Mouse (Mus musculus) kidney, postnatal 10 days (tissue): Measurements from ENCODE around the gene Rps15a.

Source experiments
- DNase-seq: peaks from one replicate; pipeline ENCODE4 v3.0.0; 2021; ENCODE audit warnings: mixed read lengths

Rps15a gene

DNA sequence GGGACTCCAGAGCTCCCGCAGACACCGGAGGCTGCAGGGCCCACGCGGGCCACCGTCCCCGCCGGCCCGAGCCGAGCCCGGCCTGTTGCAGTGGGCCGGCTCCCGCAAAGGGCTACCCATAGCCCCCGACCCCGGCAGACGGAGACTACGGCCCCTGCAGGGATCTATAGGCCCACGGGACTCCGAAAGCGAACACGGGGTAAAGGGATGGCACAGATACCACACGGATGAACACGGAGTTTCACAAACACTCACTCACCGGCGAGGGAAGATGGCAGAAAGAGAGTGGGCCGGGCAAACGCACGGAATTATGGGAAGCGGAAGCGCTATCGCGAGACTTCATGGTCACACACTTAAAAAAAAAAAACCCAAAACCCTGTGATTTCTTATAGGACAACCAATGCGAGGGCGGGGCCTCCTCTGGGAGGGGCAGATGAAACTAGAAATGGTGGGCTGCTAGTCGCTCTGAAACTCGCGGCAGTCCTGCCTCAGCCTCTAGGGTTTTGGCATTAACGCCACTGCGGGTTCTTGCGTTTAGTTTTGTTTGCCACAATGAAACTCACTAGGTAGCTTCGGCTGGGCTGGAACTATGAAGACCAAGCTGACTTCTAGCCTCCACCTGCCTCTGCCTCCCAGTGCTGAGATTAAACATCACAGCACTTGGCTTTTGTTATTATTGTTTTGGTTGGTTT, at the start of gene Rps15a:
Rps15a (minus strand) TSS at position 312 of the 692 bp plus-strand sequence.
- peak; percentile 97 for DNase-seq

DNA sequence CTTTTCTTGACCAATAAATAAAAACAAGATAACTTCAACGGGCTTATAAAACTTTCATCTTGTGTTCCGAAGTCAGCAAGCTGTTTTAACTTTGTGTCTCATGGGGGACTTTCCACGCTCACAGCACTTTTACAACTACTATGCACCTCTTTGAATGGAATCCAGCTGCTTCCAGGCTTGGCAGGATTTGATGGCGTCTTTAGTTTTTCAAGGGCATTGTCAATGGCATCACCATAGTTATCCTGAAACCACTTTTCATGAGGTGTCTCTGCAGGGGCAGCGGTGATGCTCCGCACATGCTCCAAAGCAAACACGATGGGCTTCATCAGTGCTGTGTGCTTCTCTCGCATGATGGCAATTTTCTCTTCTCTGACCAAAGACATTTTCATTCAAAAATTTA, 47.0 kb upstream of the Rps15a start:
- DNase-seq = no peak

DNA sequence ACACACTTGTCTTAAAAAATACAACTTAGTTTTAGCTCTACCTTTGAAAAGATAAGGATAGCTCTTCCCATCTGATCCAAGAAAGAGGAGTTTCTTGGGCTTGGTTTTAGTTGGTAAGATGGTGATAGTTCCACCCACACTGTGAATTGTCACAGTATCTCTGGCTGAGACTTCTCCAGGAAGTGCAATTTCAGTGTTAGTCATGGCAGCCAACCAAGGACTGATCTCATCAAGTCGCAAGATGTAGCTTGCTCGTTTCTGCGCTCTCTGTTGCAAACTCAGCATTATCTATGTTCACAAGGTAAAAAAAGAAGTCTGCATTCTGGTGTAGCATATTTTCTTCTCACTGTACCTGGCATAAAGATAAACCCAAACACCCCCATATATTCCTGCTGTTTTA, 44.1 kb upstream of the Rps15a start:
- no peak for DNase-seq

DNA sequence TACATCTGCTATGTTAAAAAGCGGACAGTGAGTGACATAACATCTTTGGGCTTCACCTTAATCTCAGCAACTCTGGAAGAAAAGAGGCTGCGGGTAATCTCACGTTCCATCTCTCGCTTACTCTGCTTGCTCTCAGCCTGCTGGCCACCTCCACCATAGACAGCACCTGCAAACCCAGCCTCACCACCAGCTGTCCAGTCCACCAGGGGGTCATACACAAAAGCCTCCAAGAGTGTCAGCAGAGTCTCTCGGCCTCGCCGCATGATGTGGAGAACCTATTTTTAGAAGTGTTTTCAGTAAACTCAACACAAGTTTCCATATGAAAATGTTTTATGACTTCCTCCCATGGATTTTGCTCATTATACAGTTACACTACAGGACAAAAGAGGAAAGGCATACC, 40.5 kb upstream of the Rps15a start:
- no peak for DNase-seq

DNA sequence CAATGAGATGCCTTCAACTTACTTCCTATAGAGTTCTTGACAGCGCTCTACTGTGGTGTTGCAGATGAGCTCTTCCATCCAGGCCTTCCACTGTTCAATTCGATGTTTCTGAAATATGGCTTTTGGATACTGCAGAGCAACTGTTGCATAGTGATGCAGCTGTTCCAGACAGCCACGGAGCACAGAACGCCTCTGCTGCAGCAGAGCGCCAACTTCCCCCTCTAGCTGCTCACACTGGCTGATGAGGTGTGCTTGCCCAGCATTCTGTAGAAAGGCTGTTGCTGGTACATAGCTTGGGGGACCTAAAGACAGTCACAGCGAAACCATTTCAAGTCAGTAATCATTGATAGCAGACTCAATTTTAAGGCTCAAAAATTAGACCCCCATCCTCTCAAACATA, 38.2 kb upstream of the Rps15a start:
- no peak for DNase-seq

DNA sequence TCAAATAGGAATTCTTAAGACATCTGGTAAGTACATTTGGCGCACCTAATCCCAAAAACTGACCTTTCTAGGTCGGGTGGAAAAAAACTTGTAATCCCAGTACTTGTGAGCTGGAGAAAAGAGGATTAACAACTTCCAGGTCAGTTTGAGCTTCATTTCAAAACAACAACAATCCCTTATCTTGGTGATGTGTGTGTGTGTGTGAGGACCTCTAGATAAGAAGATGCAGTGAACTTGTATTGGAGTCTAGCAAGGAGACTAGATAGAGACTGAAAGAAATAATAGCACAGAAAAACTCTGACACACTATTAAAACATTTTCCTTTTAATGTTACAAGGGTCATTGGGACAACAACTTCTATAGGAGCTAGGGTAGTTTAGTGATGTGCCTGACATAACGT, 27.6 kb upstream of the Rps15a start:
- DNase-seq = no peak

DNA sequence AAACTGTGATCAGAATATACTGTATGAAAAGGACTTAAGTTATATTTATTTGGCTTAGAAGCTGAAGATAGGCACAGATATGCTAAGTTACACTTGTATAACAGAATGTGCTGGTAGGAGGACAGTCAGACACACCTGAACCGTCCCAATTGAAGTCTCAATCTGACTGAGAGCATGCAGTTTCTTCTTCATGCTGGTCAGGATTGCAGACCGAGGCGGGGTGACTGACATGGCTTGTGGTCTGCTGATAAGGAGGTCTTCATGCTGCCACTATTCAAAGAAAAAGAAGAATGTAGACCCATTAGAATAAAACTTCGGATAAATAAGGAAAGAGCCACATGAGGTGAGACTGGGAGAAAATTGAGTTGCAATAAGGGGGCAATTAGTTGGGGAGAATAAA, 27.1 kb upstream of the Rps15a start:
- DNase-seq = no peak

DNA sequence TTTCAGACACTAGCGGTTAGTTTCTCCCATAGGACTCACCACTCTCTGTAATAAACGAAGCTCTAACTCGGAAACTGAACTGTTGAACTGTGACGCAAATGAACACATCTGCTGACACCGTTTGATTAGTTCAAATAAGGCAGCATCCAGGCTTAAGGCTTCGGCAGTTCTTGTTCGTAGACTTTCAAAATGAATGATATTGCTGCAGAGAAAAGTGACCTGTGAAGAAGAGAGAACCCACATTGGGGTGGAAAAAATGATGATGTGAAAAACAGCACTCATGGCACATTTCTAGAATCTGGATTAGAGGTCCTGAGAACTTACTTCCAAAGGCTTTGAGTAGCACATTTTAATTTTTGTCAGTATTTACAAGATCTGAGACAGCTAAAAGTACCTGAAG, 25.3 kb upstream of the Rps15a start:
- no peak for DNase-seq

DNA sequence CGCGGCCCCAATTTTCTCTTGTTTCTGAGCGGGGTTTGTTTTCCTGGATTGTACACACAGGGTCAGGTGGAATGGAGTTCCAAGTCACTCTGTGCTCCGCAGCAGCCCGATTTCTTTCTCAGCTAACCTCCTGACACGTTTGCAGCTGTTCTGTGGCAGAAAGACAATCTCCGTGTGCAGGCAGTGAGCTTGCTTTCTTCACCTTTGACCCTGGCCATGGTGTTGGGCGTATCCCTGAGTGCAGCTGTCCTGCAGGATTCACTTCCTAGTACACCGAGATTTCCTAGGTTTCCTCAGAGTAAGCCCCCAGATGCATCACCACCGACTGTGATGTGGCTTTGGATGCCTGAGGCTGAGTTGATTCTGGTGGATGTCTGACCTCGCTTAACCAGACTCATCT, 19.1 kb upstream of the Rps15a start:
- no peak for DNase-seq

DNA sequence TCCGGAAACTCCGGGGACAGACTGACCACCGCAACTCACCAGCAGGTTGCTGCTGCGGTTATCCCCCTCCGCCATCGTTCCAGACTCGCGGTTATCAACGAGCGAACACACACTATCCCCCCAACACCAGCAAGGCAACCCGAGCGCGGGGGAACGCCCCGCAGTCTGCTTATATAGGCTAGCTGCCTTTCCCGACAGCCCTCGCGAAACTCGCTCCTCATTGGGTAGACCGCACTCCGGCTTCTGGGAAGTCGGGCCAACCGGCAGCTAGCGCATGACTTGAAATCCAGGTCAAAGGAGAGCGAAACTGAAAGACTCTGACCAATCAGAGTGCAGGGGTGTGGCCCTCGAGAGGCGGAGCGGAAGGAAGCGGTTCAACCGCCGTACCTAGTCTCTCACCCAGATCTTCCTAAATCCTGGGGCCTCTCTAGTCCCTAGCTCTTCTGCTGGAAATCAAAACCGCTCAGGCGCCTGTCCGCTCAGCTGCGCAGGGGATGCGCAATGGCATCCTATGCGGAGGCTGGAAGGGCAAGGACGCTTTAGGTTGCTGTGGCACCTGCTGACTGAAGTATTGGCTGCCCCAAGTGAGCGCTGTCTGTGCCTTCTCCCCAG, 13.5 kb upstream of the Rps15a start, which contains the start of gene Arl6ip1:
Arl6ip1 (minus strand) TSS at position 233 of the 612 bp plus-strand sequence.
- DNase-seq = peak; percentile 97

DNA sequence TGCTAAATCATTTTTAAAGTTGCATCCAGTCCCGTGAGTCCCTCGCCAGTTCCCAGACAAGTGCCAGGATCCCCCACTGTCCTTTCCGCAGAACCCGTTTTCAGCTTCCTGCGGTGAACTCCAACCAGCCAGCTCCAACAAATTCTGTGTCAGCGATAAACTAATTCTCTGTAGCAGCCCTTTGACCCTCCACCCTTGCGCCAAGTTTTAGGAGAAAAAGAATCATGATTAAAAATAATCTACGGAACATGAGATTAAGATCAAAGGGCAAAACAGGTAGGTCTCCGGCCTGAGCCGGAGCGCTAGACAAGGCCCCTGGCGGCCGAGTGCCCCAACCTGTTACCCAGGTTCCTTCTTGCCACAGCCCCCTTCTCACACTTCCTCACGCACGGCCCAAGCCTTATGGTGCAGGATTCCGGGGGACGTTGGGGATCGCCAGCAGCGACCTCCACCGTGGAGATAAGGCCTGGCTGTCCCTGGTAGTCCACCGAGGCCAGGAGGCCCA, 13.0 kb upstream of the Rps15a start:
- no peak for DNase-seq

DNA sequence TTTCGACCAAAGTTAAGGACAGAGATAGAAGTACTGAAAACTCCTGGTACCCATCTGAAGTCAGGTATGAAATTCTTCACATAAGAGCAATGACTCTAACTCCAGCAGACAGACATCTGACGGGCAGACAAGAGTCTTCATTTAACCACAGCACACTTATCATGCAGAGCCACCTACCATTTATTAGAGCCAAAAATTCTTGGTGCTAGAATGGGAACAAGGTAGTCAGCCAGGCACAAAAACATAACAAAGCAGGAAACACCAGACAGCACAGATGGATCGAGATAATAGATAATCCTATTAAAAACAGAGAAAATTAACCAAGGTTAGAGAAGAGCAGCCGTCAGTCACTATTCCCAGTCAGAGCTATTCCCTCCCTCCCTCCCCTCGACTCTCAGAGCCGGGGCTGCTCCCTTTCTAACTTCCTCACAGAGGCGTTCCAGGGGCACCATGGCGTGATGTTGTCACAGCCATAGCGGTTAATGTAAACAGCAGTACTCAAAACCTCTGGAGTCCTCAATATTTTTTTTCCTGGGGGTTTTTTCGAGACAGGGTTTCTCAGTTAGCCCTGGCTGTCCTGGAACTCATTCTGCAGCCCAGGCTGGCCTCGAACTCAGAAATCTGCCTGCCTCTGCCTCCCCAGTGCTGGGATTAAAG, 10.4 kb upstream of the Rps15a start:
- DNase-seq = no peak

DNA sequence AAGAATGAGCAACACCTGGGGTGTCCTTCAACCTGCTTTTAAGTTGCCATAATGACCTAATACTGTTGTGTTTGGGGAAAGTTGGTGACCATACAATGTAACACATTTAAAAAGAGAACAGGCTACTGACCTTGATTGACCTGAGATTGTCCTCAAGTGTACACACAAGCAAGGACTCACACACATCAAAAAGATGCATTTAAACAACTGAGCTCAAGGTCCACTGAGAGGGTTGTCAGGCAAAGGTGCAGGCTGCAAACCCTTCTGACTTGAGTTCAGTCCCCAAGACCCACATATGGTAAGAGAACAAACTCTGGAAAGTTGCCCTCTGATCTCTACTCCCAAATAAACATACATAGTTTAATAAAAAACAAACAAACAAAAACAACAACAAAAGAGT, 9.7 kb upstream of the Rps15a start:
- no peak for DNase-seq

DNA sequence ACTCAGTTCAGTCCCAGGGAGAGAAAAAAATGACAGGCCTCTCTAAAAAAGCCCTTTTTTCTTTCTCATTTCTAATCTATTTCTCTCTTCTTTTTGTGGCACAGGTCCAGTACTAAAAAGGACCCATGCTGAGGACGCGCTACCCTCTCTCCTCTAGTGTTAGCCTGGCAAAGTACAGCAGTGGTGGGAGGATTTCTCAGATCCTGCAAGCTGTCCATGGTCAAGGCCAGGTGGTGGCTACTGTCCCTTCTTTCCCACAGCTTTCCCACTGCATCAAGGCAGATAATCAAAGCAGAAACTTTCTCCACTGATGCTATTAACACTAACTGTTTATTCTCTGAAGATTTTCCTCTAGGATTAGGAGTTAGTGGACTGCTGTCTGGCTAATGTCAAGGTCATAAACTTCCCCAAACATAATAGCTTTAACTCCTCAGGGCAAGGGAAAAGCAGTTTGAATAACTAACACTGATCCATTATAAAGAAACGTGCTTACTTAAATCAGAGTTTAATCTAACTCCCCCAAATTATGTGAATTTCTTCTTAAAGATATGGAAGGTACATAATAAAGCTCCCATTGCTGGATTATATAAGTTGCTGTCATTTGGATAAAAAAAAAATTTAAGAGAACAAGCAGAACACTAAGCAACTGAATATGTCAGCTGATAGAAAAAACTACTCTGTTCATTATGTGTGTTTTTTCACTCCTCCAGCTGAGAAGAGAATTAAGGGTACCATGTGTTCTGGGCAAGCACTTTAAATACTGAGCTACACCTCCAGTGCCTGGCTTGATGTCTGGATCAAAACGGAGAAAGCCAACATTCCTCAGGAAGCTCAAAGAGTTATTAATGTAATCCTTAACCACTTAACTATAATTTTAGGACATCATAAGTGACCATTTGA, 7.8 kb upstream of the Rps15a start:
- DNase-seq = no peak

DNA sequence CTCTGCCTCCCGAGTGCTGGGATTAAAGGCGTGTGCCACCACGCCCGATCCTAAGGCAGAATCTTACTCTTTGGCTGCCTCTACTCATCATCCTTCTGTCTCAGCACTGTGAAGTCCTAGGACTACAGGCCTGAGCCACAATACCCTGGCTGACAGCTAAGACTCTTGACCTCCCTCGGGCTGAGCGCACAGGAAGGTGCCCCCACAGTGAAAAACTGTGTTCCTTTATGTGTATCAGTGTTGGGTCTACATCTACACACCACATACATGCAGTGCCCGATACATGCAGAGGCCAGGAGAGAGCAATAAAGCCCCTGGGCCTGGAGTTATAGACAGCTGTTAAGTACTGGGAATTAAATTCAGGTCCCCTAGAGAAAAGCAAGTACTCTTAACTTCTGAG, 6.2 kb upstream of the Rps15a start:
- DNase-seq = no peak

DNA sequence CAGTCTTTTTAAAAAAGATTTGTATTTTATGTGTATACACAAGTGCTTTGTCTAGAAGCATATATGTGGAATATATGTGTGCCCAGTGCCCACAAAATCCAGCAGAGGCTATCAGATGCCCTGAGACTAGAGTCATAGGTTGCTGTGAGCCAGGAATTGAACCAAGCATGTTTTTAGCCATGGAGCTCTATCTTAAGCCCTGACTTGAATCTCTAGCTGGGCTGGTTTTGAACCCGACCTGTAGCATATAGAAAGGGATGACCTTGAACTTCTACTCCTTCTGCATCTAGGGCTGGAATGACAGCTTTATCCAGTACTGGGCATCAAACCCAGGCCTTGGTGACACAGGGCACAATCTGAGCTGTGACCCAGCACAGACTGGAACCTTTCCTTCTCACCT, 4.7 kb upstream of the Rps15a start:
- no peak for DNase-seq

DNA sequence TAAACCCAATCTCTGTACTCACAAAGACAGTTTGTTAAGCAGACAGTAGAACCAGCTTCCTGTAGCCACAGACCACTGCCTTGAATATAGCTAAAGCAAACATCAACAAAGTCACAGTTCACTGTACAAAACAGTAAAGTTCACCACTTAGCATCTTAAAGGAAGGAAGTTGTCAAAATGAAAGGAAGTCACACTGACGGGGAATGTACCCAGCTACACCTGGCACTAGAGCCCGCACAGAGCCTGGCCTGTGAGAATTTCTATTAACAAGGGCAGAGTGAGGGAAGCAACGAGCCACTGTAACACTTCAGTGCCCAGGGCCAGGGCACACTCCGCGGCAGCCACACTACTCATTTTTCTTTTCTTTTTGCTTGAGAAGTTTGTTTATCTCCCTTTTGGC, 4.0 kb upstream of the Rps15a start:
- peak; percentile 33 for DNase-seq

DNA sequence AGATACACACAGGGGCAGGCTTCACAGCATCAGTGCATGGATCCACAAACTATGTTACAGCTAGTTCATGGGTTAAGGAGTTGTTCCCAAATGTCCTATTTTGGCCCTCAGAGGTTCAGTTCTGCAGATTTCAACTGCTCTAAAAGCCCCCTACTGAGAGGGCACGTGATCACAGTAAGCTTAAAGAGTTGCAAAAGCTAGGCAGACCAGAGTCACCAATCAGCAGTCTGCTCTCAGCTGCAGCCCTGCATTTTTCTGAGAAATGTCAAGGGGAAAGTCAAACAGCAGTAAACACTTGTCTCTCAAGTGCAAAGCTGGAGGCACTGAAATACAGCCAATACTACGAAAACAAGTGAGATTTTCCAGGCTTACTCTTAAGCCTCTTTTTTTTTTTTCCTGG, 3.2 kb upstream of the Rps15a start:
- peak; percentile 49 for DNase-seq

DNA sequence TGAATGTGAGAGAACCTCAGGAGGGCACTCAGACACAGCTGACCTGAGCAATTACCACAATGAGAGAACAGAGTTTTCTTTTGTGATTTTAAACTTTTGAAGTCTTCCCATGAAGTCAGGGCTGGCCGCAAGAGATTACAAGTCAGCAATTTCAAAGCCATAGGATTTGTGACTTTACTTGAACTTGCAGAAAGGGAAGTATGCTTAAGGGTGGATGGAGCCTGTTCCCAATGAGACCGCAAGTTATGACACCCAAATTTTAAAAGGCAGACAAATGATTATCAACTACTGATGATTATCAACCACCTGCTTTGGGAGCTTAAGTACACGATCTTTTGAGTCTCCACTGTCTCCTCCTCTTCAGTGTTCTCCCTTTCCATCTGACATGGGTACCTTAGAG, 2.4 kb upstream of the Rps15a start:
- no peak for DNase-seq

DNA sequence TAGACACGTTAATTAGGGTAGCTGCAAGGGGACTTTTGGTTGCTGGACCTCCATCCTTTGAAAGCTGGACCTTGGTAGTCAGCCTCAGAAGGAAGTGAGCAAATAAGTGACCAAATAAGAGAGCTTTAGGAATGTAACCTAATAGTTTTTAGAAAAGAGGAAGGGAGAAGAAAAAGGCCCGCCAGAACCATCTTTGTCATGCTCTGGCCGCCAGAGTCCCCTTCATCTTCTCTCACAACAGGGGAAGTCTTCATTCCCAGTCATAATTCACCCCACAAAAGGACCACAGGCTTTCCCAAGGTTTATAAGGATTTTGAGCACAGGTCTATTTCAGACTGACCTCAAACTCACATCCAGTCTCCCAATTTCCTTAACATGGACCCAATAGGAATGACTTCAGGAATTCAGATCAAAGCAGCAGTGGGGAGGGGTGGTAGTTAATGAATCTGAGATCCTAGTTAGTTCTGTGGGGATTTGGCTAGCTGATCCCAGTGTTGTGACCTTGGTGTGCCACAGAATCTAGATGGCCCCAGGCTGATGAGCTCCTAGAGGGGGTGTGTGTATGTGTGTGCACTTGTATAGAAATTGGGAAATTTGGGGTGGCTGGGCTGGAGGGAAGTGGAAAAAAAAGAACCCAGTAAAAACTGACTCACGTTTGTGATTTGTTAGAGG, 1.7 kb upstream of the Rps15a start:
- no peak for DNase-seq

DNA sequence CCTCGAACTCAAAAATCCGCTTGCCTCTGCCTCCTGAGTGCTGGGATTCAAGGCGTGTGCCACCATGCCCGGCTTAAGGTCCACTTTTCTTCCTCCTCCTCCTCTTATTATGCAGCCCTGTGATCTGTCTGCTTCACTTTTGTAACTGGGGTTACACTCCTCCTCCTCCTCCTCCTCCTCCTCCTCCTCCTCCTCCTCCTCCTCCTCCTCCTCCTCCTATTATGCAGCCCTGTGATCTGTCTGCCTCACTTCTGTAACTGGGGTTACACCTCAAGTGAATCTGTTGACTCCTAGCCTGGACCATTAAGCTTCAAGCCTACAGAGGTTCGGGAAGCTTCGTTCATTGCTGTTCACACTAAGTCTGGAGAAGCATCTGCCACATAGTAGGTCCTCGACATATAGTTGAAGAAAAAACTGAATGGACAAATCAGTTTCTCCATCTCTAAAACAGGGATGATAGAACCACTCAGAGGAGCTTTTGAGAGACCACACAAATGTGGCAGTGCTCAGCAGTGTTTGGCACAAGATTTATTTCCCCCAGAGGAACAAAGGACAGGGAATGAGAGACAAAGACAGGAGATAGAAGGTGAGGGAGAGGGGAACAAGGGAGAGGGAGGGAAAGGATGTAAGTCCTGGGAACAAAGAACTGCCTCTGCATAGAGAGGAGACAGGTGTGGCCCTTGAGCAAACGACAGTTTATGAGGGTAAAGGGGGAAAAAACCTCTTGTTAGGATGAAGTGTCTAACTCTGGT, 975 bp upstream of the Rps15a start:
- DNase-seq = no peak

DNA sequence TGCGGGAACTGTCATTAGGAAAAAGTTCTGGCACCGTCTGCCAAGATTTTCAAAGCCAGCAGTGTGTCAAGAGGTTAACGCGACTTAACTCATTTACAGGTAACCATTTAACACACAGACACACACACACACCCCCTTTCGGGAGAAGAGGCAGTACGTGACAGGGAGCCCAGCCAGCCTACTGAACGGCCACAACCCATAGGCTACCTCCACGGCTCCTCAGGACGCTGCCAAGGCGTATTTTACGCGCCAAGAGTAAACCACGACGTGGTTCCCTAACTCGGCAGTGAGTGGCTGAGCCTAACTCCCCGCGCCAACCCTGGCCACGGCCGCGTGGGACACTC, 483 bp downstream of the Rps15a start:
- DNase-seq = no peak
